Mouse (Mus musculus) liver, embryonic 15.5 days (tissue): Measurements from ENCODE around the gene Gm20388. TPM values are rescaled to one million over a fixed set of nuclear protein-coding genes. Genes with fewer than 3 reads are reported as not detected.
"Not testable (repeated sequence)": the region's sequence is repeated elsewhere in the genome, so short reads cannot be mapped to it uniquely, and the experiment has no call there.

Experiments
- ATAC-seq: fragments of 200-750 bp; cut with Nextera tagmentation; 2 replicates; pipeline ENCODE4 v1.8.0; 2017; ENCODE audit warnings: moderate number of reproducible peaks, mild to moderate bottlenecking, moderate library complexity; ENCODE audit not compliant: insufficient read depth
- H3K27ac ChIP-seq: fragments of 300-500 bp; sonication (generic); replicated peaks from 2 replicates; pipeline ENCODE4 v1.5.1; 2015; ENCODE audit warnings: mild to moderate bottlenecking, inconsistent platforms
- H3K27me3 ChIP-seq: fragments of 300-500 bp; sonication (generic); 2 replicates; pipeline ENCODE4 v1.6.1; 2015; ENCODE audit warnings: mild to moderate bottlenecking, inconsistent platforms
- H3K36me3 ChIP-seq: fragments of 300-500 bp; sonication (generic); replicated peaks from 2 replicates; pipeline ENCODE4 v1.6.1; 2015; ENCODE audit warnings: moderate library complexity, mild to moderate bottlenecking, inconsistent platforms
- H3K4me1 ChIP-seq: fragments of 300-500 bp; sonication (generic); replicated peaks from 2 replicates; pipeline ENCODE4 v1.6.1; 2015; ENCODE audit warnings: inconsistent platforms
- H3K4me2 ChIP-seq: fragments of 300-500 bp; sonication (generic); 2 replicates; pipeline ENCODE4 v1.6.1; 2015; ENCODE audit warnings: moderate library complexity, mild to moderate bottlenecking, inconsistent platforms
- H3K4me3 ChIP-seq: fragments of 300-500 bp; sonication (generic); replicated peaks from 2 replicates; pipeline ENCODE4 v1.5.1; 2015; ENCODE audit warnings: mild to moderate bottlenecking, inconsistent platforms
- H3K9ac ChIP-seq: fragments of 300-500 bp; sonication (generic); 2 replicates; pipeline ENCODE4 v1.6.1; 2015; ENCODE audit warnings: moderate library complexity, mild to moderate bottlenecking, inconsistent platforms
- H3K9me3 ChIP-seq: fragments of 300-500 bp; sonication (generic); replicated peaks from 2 replicates; pipeline ENCODE4 v1.6.1; 2016; ENCODE audit warnings: inconsistent platforms
- WGBS: fragments of 180-500 bp; shearing (Covaris S2); methylation state at CpG from one replicate; pipeline ENCODE4 v1.1.7; 2015; ENCODE audit warnings: mixed read lengths; ENCODE audit not compliant: insufficient replicate concordance; 5-methylcytosine and 5-hydroxymethylcytosine counted together
- polyA plus RNA-seq: library from polyadenylated mRNA; unstranded; fragments of >200 nt; fragmentation: Nextera tagmentation; extraction: Ambion mirVana; gene quantifications from 2 replicates; pipeline ENCODE4 v1.2.1, GENCODE M21; 2015

The Gm20388 gene
- polyA plus RNA-seq, 1 experiment from 2014 or later = not detected

DNA sequence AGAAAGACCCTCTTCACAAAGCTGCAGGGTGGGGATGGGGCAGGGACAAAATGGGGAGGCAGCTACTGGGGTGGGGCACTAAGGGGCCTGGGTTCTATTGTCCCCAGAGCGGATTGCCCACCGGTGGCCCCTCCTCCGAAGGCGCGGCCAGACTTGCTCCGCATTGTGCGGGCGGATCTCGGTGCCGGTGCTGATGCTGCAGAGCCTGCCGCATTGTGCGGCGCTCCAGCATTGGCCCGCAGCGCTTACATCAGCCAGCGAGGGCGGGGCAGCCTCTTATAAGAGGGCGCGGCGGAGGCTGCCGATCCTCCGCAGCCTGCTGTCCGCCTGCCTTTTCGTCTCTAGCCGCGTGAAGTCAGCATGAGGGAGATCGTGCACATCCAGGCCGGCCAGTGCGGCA, 3500.6 kb downstream of the Gm20388 start, which contains the start of gene Tubb3:
Gene Tubb3, plus strand, starts transcription at position 179 of the 400 bp plus-strand sequence.
- no peak within 1 kb of the TSS for H3K27ac ChIP-seq
- peak within 1 kb of the TSS; percentile 57 for H3K4me2 ChIP-seq
- peaks cover 74% of the 10 kb centered on the region for H3K4me1 ChIP-seq
- H3K4me3 ChIP-seq = peak within 1 kb of the TSS; percentile 23
- under 1% methylated on average over 29 of the region's 29 CpGs for WGBS
- H3K27me3 ChIP-seq = peaks cover 69% of the 10 kb centered on the region
- no peak within 1 kb of the TSS for H3K9ac ChIP-seq
- no peaks in the 10 kb centered on the region for H3K9me3 ChIP-seq
- H3K36me3 ChIP-seq = no peaks in the 10 kb centered on the region
- ATAC-seq = peak; percentile 47

DNA sequence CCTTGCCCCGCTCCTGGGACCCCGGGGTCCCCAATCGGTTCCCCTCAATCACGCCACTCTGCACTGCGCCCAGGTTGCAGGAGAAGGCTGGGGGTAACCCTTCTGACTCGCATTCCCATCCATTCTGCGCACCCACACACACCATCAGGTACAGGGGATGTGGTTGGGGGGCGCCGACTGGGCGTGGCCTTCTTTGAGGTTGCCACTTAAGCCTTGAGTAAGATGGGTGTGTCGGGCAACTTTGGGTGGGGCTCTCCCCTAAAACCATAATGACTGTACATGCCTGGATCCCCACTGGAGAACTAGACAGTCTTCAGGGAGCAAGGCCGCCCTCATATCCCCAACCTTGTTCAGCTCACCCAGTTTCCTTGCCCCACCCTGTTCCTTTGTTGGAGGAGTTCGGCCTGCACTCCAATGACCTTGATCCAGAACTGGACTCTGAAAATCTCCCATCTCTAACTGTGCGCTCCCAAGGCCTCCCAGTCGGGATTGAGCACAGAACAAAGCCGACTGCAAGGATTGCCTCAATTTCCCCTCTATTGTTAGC, 3501.2 kb downstream of the Gm20388 start:
- Histone ChIP-seq H3K4me1 (peaks cover 74% of the 10 kb centered on the region), H3K9ac (no peak overlapping the region), H3K4me2 (peak overlapping the region; percentile 57), H3K4me3 (peak overlapping the region; percentile 23), H3K36me3 (no peaks in the 10 kb centered on the region), H3K27ac (no peak overlapping the region), H3K9me3 (no peaks in the 10 kb centered on the region), H3K27me3 (peaks cover 69% of the 10 kb centered on the region)
- WGBS = 8% methylated on average over 16 of the region's 16 CpGs
- no peak for ATAC-seq

DNA sequence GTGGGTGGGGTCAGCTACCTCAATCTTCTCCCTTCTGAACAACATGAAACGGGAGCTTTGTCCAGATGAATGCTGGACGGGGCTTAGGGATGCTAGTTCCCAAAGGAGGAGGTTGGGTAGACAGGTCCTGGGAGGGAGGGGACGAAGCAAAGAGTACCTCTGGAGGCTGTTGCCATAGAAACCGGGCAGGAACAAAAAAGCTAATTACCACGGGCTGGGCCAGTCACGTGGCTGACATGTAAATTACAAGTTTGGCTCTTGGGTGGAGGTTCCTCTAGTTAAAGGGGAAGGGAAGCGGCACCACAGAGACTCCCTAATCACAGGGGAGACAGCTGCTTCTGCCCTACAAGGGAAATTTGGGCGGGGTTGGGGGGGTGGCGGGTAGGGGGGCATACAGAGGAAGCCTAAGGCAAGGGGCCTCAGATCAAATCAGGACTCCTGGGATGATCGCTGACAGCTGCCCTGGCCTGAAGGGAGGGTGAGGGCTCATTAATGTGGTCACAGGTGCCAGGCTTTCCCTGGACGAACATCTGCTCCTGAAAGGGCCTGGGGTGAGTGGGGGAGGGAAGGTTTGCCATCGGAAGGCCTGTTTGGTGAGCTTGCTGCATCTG, 3502.0 kb downstream of the Gm20388 start:
- H3K27ac ChIP-seq = no peak overlapping the region
- no peak overlapping the region for H3K4me3 ChIP-seq
- 1% methylated on average over 12 of the region's 12 CpGs for WGBS

DNA sequence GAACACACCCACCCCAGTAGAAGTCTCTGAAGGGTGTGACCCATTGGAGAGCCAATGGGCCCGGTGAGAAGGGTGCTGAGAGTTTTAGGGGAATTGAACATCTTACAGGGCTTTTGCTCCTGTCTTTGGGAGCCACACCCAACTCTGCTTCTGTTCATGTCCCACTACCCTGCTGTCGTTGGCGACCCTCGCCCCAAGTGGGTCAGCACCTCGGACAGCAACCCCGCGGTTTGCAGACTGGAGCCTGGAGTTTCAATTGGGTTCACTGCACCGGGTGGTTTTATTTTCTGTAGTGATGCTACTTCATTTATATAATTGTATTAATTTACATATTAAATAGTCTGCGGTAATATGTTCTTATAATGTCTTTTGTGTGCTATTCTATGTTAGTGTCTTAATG, 3503.6 kb downstream of the Gm20388 start:
- Histone ChIP-seq H3K4me2 (no peak overlapping the region), H3K27ac (no peak overlapping the region), H3K36me3 (no peaks in the 10 kb centered on the region), H3K4me1 (peaks cover 56% of the 10 kb centered on the region), H3K9ac (no peak overlapping the region), H3K9me3 (no peaks in the 10 kb centered on the region), H3K4me3 (no peak overlapping the region), H3K27me3 (peaks cover 50% of the 10 kb centered on the region)
- ATAC-seq = no peak
- WGBS = 9% methylated on average over 9 of the region's 9 CpGs

More for the DNA sequence above, 3502.0 kb downstream of the Gm20388 start:
- H3K4me2 ChIP-seq = no peak overlapping the region
- H3K4me1 ChIP-seq = peaks cover 71% of the 10 kb centered on the region
- ATAC-seq = no peak
- H3K9ac ChIP-seq = no peak overlapping the region
- H3K27me3 ChIP-seq = peaks cover 62% of the 10 kb centered on the region
- H3K9me3 ChIP-seq = no peaks in the 10 kb centered on the region
- H3K36me3 ChIP-seq = no peaks in the 10 kb centered on the region

DNA sequence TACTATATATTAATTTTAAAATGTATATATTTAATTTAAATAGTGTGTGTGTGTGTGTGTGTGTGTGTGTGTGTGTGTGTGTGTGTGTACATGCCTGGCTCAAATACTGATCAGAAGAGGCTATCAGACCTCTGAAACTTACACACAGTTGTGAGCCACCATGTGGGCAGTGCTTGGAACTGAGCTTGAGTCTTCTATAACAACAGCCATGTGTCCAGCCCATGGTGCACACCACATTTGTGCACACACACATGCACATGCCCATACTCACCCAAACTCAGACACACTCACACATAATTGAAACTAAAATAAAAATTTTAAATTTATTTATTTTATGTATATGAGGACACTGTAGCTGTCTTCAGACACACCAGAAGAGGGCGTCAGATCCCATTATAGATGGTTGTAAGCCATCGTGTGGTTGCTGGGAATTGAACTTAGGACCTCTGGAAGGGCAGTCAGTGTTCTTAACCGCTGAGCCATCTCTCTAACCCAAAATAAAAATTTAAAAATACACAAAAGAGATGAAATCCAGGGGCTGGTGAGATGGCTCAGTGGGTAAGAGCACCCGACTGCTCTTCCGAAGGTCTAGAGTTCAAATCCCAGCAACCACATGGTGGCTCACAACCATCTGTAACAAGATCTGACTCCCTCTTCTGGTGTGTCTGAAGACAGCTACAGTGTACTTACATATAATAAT, 3504.5 kb downstream of the Gm20388 start:
- H3K4me3 ChIP-seq, H3K4me2 ChIP-seq, H3K9ac ChIP-seq, H3K27ac ChIP-seq, ATAC-seq, H3K36me3 ChIP-seq, H3K9me3 ChIP-seq: not testable (repeated sequence)
- Histone ChIP-seq H3K4me1 (peaks cover 47% of the 10 kb centered on the region), H3K27me3 (peaks cover 42% of the 10 kb centered on the region)
- 62% methylated on average over 5 of the region's 5 CpGs for WGBS

DNA sequence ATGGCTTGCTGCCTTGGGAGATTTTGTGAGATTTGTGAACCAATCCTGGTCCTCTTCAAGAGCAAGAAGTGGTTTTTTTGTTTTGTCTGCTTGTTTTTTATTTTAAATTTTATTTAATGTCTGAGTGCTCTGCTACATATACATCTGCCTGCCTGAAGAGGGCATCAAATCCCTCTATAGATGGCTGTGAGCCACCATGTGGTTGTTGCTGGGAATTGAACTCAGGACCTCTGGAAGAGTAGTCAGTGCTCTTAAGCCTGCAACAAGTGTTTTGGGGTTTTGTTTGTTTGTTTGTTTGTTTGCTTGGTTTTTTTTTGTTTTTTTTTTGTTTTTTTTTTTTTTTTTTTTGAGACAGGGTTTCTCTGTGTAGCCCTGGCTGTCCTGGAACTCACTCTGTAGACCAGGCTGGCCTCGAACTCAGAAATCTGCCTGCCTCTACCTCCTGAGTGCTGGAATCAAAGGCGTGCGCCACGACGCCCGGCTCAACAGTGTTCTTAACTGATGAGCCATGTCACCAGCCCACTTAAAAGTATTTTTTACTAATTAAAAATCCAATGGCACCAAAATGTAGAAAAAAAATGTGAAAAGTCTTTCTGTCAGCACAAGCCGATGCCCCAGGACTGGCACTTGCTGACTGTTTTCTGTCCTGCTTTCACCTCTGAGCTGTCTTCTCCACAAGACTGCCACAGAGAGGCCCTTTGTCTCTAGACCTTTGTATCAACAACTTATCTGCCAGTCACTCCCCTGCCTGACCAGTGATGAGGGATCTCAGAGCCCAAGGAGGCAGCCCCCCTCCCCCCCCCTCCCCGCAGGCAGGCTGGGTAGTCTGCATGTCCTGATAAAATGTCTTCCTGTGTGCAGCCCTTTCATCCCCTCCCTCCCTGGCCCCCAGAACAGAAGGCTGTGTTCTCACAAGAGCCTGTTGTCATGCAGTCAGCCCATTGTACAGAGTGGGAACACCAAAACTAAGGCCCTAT, 3505.6 kb downstream of the Gm20388 start:
- Histone ChIP-seq H3K27ac (no peak overlapping the region; the same call in 1 of the 2 replicates), H3K27me3 (peaks cover 34% of the 10 kb centered on the region), H3K9me3 (no peaks in the 10 kb centered on the region), H3K4me2 (peak overlapping the region; percentile 31), H3K4me3 (no peak overlapping the region), H3K36me3 (no peaks in the 10 kb centered on the region), H3K9ac (no peak overlapping the region), H3K4me1 (peaks cover 36% of the 10 kb centered on the region)
- WGBS = 24% methylated on average over 8 of the region's 8 CpGs
- peak; percentile 80 for ATAC-seq

DNA sequence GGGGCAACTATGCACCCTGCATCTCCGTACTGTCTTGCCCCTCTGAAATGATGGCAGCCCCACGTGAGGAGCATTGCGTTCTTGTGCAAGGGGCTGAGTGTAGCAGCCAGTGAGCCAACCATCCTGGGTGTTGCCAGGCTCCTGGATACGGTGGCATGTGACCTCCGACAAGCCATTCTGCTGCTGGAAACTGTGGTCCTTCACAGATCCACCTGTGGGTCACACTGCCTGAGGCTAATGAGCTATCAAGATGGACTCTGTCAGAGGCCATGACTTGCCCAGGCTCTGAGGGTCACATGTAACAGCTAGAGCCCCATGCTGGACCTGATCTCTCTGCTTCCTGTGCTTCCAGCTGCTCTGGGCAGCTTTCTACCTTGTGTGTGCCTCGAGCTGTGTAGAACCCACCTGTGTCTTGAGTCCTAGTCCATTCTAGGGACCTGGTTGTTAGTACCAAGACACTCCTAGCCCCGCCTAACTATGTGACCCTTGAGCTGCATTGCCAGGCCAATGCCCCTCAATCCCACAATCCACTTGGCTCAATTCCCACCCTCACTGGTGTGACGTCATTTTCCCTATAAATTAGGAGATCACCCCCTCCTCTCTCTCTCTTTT, 3506.4 kb downstream of the Gm20388 start:
- Histone ChIP-seq H3K4me3 (no peak overlapping the region), H3K4me1 (peaks cover 29% of the 10 kb centered on the region), H3K4me2 (peak overlapping the region; percentile 31), H3K9ac (no peak overlapping the region), H3K36me3 (no peaks in the 10 kb centered on the region), H3K9me3 (no peaks in the 10 kb centered on the region), H3K27ac (no peak overlapping the region), H3K27me3 (peaks cover 26% of the 10 kb centered on the region)
- peak; percentile 23; the same call in 1 of the 2 replicates for ATAC-seq
- WGBS = 50% methylated on average over 8 of the region's 8 CpGs

DNA sequence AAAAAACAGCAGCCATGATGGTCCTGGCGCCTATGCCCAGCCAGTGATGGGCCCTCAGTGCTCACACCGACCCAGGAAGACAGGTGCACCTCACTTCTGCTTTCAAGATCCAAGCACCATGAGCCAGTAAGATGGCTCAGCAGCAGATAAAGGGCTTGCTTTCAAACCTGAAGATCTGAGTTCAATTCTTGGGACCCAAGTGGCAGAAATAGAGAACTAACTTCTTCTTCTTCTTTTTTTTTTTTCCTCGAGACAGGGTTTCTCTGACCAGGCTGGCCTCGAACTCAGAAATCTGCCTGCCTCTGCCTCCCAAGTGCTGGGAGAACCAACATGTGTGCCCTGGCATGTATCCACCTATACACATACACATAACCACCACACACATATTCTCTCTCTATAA, 3509.1 kb downstream of the Gm20388 start:
- peaks cover 20% of the 10 kb centered on the region for H3K4me1 ChIP-seq
- H3K9ac ChIP-seq = no peak overlapping the region
- WGBS = 50% methylated on average over 4 of the region's 4 CpGs
- no peak overlapping the region for H3K4me3 ChIP-seq
- peaks cover 3% of the 10 kb centered on the region; the same call in 1 of the 2 replicates for H3K27me3 ChIP-seq
- no peak for ATAC-seq
- no peak overlapping the region for H3K4me2 ChIP-seq
- no peaks in the 10 kb centered on the region for H3K9me3 ChIP-seq
- no peaks in the 10 kb centered on the region for H3K36me3 ChIP-seq
- H3K27ac ChIP-seq = no peak overlapping the region

DNA sequence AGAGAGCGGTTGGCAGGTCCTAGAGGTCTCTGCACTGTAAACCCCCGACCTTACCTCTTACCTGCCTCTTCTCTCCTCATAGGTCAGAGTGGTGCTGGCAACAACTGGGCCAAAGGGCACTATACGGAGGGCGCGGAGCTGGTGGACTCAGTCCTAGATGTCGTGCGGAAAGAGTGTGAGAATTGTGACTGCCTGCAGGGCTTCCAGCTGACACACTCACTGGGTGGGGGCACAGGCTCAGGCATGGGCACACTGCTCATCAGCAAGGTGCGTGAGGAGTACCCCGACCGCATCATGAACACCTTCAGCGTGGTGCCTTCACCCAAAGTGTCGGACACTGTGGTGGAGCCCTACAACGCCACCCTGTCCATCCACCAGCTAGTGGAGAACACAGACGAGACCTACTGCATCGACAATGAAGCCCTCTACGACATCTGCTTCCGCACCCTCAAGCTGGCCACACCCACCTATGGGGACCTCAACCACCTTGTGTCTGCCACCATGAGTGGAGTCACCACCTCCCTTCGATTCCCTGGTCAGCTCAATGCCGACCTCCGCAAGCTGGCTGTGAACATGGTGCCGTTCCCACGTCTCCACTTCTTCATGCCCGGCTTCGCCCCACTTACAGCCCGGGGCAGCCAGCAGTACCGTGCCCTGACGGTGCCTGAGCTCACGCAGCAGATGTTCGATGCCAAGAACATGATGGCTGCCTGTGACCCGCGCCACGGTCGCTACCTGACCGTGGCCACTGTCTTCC, 3510.1 kb downstream of the Gm20388 start:
- Histone ChIP-seq H3K4me3 (no peak overlapping the region), H3K9me3 (no peaks in the 10 kb centered on the region), H3K4me1 (peaks cover 20% of the 10 kb centered on the region), H3K4me2 (no peak overlapping the region), H3K27ac (no peak overlapping the region), H3K36me3 (no peaks in the 10 kb centered on the region), H3K27me3 (peaks cover 3% of the 10 kb centered on the region; the same call in 1 of the 2 replicates), H3K9ac (no peak overlapping the region)
- ATAC-seq = no peak
- 83% methylated on average over 34 of the region's 34 CpGs for WGBS

DNA sequence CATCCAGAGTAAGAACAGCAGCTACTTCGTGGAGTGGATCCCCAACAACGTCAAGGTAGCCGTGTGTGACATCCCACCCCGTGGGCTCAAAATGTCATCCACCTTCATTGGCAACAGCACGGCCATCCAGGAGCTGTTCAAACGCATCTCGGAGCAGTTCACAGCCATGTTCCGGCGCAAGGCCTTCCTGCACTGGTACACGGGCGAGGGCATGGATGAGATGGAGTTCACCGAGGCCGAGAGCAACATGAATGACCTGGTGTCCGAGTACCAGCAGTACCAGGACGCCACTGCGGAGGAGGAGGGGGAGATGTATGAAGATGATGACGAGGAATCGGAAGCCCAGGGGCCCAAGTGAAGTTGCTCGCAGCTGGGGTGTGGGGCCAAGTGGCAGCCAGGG, 3510.7 kb downstream of the Gm20388 start:
- no peak for ATAC-seq
- Histone ChIP-seq H3K9ac (no peak overlapping the region), H3K9me3 (peaks cover under 1% of the 10 kb centered on the region; the same call in 1 of the 2 replicates), H3K4me3 (no peak overlapping the region), H3K27me3 (peaks cover 3% of the 10 kb centered on the region; the same call in 1 of the 2 replicates), H3K36me3 (no peaks in the 10 kb centered on the region), H3K4me1 (peaks cover 18% of the 10 kb centered on the region), H3K4me2 (no peak overlapping the region), H3K27ac (no peak overlapping the region)
- 76% methylated on average over 19 of the region's 19 CpGs for WGBS
